Comparison of ENCODE assay signal across 24 mouse cellular contexts in the genomic region with DNA sequence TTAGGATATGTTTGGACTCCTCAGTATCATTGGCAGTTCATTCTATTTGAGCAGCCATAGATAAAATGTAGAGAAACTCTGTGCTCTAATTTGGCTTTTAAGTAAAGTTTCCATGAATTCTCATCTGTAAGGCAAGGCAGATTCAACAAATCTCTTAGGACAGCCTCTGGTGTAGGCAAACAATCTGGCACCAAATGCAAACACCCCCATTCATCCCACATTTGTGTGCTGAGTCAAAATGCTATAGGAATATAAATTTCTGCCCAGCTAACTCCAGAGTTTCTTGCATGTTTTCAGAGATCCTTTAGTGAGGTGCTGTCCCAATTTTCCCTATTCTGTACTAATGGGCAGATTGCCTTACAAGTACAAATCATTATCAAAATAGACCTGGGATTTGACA.
A peak's percentile ranks its signal among the peaks of the same experiment; 100 is the strongest.
DNase-seq lines count a peak whose midpoint lies in the region; ATAC-seq and TF ChIP-seq lines count a peak whose summit lies in the region.
"Had no signal": no experiment of that assay in that cellular context is flagged by ENCODE, and none has a peak within 500 bp of the region (broad histone marks: within the 10 kb centered on the region; RNA-seq: fewer than 3 reads in every experiment).

No protein-coding gene starts in this region.

- no peaks in the 10 kb centered on the region for H3K4me1 ChIP-seq in stomach, postnatal 0 days (replicated peaks; ENCODE audit: control insufficient read depth, insufficient read depth)
- H3K4me1 ChIP-seq: embryonic facial prominence, embryonic 12.5 days; forebrain, embryonic 15.5 days; heart, embryonic 13.5 days; hindbrain, embryonic 12.5 days had no signal

- TF ChIP-seq CTCF in stomach, postnatal 0 days (IDR thresholded peaks at IDR 0.05; ENCODE audit: low read depth), result no peak

- H3K9me3 ChIP-seq in stomach, postnatal 0 days (ENCODE audit: control insufficient read depth, low read length), result no peaks in the 10 kb centered on the region
- H3K9me3 ChIP-seq: embryonic facial prominence, embryonic 12.5 days; forebrain, embryonic 15.5 days; G1E; heart, embryonic 13.5 days; hindbrain, embryonic 12.5 days had no signal

- H3K9ac ChIP-seq in stomach, postnatal 0 days (ENCODE audit: low read length), result no peak overlapping the region
- H3K9ac ChIP-seq: embryonic facial prominence, embryonic 12.5 days; forebrain, embryonic 15.5 days; heart, embryonic 13.5 days; hindbrain, embryonic 12.5 days had no signal

- TF ChIP-seq EP300 in stomach, postnatal 0 days (optimal IDR thresholded peaks at IDR 0.05), result no peak

- no peak overlapping the region for H3K4me3 ChIP-seq in stomach, postnatal 0 days (ENCODE audit: low read depth, low read length)
- H3K4me3 ChIP-seq: embryonic facial prominence, embryonic 12.5 days; forebrain, embryonic 15.5 days; heart, embryonic 13.5 days; hindbrain, embryonic 12.5 days had no signal

- no peaks in the 10 kb centered on the region for H3K36me3 ChIP-seq in stomach, postnatal 0 days (ENCODE audit: control insufficient read depth, insufficient read depth, low read length)
- H3K36me3 ChIP-seq: embryonic facial prominence, embryonic 12.5 days; forebrain, embryonic 15.5 days; G1E; heart, embryonic 13.5 days; hindbrain, embryonic 12.5 days had no signal

- DNase-seq in frontal cortex, postnatal 14 days (ENCODE audit: low spot score in 2 of 2), result no peak
- DNase-seq in layer of hippocampus, adult 9-11 months, result peak; percentile 9
- DNase-seq in layer of hippocampus, postnatal 10 days (ENCODE audit: low spot score in 2 of 2), result no peak
- peak; percentile 22 to 37 for DNase-seq in right cerebral cortex, adult 2 months (ENCODE audit: low spot score in 2 of 2)
- no peak for DNase-seq in right cerebral cortex, postnatal 10 days (ENCODE audit: low spot score in 2 of 2)
- peak; percentile 15 to 34 for DNase-seq in right cerebral cortex, postnatal 36 days (ENCODE audit: low spot score in 2 of 2)
- DNase-seq in stomach, postnatal 0 days (ENCODE audit: low spot score), result no peak
- DNase-seq: adrenal gland, adult 8-10 months; adrenal gland, postnatal 36 days; B cell, adult 2 months; cerebellum, adult 11 months; cerebellum, adult 9-10 months; cerebellum, postnatal 25 days; gastrocnemius, postnatal 36 days; heart, adult 11 months; heart, postnatal 36 days had no signal

- no peaks in the 10 kb centered on the region for H3K27me3 ChIP-seq in stomach, postnatal 0 days (ENCODE audit: control insufficient read depth, insufficient read depth, low read length)
- H3K27me3 ChIP-seq: embryonic facial prominence, embryonic 12.5 days; forebrain, embryonic 15.5 days; heart, embryonic 13.5 days; hindbrain, embryonic 12.5 days had no signal

- ATAC-seq in frontal cortex, adult (ENCODE audit: low TSS enrichment), result peak; percentile 99
- ATAC-seq in stomach, postnatal 0 days (ENCODE audit: low FRiP score, low TSS enrichment), result no peak
- ATAC-seq: CD4-positive, CD25-positive, alpha-beta regulatory T cell, adult 4 months; forebrain, embryonic 15.5 days; hindbrain, embryonic 16.5 days had no signal

- no peak overlapping the region for H3K4me2 ChIP-seq in stomach, postnatal 0 days (replicated peaks; ENCODE audit: low read depth)
- H3K4me2 ChIP-seq: embryonic facial prominence, embryonic 12.5 days; forebrain, embryonic 15.5 days; heart, embryonic 13.5 days; hindbrain, embryonic 12.5 days had no signal

- H3K27ac ChIP-seq in stomach, postnatal 0 days (replicated peaks), result no peak overlapping the region
- H3K27ac ChIP-seq: embryonic facial prominence, embryonic 12.5 days; forebrain, embryonic 15.5 days; heart, embryonic 13.5 days; hindbrain, embryonic 12.5 days had no signal

Comparison
In these comparisons a context has a peak if more than half of its experiments do, and no peak if none do; other contexts are left out.
1. DNase-seq: peak in layer of hippocampus, adult 9-11 months (single experiment), right cerebral cortex, adult 2 months (2 of 2) and right cerebral cortex, postnatal 36 days (2 of 2); none in frontal cortex, postnatal 14 days (0 of 2), layer of hippocampus, postnatal 10 days (0 of 2), right cerebral cortex, postnatal 10 days (0 of 2) and stomach, postnatal 0 days (single experiment).